Mouse (Mus musculus) inflammation-experienced regulatory T-cells, adult 6 months (primary cell): ENCODE results near the gene Pknox2. TPM values are rescaled to one million over a fixed set of nuclear protein-coding genes. Genes with fewer than 3 reads are reported as not detected.

ENCODE experiments used
- ATAC-seq: one replicate; pipeline ENCODE4 v1.8.0; 2017
- polyA plus RNA-seq, 3 experiments: library from polyadenylated mRNA; unstranded; fragments of 100-300 nt; shearing (Covaris generic); gene quantifications; one replicate each; pipeline ENCODE4 v1.2.1; 2017

Gene Pknox2
- polyA plus RNA-seq, 3 experiments from 2014 or later, result not detected

- no peak for ATAC-seq
Measured at GRCm38 (mm10) chr9:37139514-37139913, 7.7 kb downstream of the Pknox2 start.

DNA sequence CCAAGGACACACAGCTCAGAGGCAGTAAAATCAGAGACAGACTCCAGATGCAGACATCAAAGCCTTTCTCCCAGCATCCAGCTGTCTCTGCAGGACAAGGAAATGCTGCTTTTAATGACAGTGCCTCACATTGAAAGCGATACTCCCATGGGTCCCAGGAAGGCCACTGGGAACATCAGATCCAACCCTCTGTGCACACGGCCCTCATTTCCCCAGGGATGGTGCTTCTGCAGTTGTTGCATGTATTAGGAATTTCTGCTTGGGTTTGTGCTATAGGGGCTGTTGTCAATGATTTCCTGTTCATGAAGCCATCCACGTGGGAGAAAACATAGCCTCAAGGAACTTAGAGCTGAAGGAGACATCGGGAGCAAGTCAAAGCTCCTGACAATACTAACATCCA, 8.3 kb downstream of the Pknox2 start:
- no peak for ATAC-seq

DNA sequence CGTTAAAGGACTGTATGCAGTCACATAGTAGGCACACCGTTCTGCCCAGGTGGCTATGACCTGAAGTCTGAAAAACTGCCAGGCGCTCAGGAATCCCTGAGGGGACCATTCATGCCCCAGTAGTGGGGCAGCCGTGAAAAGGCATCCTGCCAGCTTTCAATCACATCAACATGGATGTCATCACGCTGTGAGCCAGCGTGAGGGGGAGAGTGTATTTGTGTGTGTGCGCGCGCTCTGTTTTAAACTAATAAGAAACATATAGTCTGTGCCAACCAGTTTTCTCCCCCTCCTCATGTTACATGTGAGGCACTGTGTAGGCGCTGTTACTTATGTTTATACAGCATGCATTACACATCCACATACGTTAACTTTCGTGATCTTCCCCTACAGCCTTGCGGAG, 10.9 kb downstream of the Pknox2 start:
- ATAC-seq, result no peak

DNA sequence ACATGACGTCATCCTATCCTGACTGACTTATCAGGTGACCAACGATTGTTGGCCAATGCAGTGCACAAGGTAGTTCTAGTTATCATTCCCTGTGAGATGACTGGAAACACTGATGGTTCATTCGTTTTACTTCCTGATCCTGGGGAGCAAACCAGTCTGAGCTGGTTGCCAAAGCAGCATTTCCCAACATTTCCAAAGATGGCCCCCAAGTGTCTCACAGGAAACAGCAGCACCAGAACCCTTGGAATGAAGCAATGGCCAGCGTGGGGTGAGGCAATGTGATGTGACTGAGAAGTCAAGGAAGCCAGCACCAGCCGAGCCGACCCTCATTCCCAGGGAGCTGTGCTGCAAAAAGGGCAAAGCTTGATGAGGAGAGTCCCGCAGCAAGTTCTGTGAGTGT, 13.7 kb downstream of the Pknox2 start:
- ATAC-seq, result no peak

DNA sequence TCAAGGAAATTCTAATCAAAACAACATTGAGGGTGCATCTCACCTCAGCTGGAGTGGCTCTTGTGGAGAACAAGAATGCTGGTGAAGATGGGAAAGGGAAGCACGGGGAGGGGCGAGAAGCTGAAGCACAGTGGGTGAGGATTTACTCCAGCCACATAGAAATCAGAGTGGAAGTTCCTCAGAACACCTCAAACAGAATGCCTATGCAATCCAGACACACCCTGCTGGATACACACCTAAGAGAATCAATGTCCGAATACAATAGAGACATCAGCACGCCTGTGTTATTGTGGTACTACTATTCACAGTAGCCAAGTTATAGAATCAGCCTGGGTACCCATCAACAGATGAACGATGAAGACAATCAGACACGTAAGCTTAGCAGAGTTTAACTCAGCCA, 18.2 kb downstream of the Pknox2 start:
- ATAC-seq, result no peak

- no peak for ATAC-seq
Measured at GRCm38 (mm10) chr9:37126197-37126596, 21.0 kb downstream of the Pknox2 start.

- ATAC-seq, result no peak
Measured at GRCm38 (mm10) chr9:37124696-37125480, 22.3 kb downstream of the Pknox2 start.

- no peak for ATAC-seq
Measured at GRCm38 (mm10) chr9:37123384-37123783, 23.8 kb downstream of the Pknox2 start.

DNA sequence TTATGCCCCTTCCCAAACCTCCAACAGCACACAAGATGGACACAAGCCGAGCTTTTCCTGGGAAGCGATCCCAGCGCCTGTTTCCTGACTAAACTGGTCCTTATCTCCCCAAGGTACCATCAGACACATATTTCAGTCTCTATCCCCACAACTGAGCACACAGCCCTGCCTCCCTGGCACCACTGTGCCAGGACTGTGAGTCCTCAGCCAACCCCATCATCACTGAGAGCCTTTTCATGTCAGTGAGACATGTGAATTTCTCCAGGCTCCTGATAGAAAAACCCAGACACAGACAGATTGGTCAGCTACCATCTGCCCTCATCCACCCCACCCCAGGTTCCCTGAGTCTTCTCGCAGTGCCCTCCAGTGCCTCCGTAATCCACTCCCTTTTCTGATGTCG, 24.2 kb downstream of the Pknox2 start:
- no peak for ATAC-seq

DNA sequence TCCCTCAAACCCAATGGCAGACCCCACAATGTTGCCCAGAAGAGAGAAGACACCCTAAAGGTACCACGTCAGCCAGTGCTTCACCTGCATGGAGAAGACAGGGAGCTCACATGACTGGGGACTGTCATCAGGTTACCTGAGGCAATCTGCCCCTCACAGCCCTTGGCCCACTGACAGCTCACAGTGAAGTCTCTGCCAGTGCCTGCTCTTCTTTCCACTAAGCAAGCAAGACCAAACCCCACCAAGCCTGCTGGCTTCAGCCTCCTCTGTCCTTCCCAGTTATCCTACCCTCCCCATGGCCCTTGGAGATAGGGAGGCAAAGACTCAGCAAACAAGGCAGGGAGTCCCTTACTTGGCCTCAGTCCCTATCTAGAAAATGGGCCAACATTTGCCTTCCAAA, 24.8 kb downstream of the Pknox2 start:
- ATAC-seq, result no peak

- no peak for ATAC-seq
Measured at GRCm38 (mm10) chr9:37121761-37122331, 25.4 kb downstream of the Pknox2 start.

DNA sequence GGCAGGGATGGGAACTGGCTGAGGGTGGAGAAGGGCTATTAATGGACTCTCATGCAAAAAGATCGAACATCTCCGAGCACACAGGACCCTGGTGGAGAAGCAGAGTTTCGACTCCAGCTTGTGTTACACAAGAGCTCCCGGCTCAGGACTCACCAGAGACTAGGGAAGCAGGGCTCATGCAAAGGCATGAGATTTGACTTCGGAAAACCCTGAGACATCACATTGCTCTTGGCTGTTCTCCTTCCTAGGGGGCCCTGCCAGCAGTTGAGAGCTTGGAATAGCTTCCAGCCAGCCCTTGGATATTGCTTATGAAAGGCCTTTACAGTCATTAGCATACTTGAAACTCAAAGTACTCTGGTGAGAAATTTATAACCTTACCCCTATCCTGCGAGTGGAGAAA, 26.4 kb downstream of the Pknox2 start:
- no peak for ATAC-seq

GRCm38 (mm10) chr9:37117529-37117928, 29.7 kb downstream of the Pknox2 start:
- no peak for ATAC-seq

- ATAC-seq, result no peak
Measured at GRCm38 (mm10) chr9:37116632-37117413, 30.4 kb downstream of the Pknox2 start.

GRCm38 (mm10) chr9:37115820-37116219, 31.4 kb downstream of the Pknox2 start:
- no peak for ATAC-seq

- no peak for ATAC-seq
Measured at GRCm38 (mm10) chr9:37114286-37115267, 32.6 kb downstream of the Pknox2 start.

DNA sequence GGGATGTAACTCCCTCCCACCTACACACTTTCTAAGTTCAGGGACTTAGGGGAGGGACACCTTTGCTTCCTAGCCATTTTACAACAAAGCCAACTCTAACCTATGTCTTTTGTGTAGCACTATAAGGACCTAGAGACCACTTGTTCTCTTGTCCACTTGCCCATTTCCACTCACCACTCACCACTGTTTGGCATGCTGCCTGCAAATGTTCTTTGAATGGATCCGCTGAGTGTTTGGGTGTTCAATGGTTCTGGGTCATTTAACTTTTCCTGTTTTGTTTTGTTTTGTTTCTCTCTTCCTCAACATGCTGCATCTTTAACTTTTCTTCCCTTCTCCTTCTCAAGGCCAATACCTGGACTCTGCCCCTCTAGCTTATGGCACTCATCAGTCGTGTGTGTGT, 39.7 kb downstream of the Pknox2 start:
- no peak for ATAC-seq

GRCm38 (mm10) chr9:37106808-37107207, 40.4 kb downstream of the Pknox2 start:
- ATAC-seq, result no peak

DNA sequence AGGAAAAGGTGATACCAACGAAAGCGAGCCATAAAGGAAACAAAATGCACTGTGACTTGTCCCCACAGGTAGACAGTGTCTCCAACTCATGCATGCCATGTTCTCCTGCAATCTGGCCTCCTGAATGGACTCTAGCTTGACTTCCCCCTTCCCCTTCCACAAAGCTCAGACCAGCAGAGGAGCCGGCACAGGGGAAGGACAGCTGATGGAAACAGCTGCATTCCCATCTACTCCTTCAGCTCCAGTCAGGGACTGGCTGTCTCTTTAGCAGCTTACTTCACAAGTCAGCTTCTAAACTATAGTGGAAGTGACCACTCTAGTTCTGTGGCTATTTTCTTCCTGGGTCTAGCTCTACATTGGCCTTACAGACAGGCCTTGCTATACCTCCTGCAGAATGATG, 43.0 kb downstream of the Pknox2 start:
- ATAC-seq, result no peak

DNA sequence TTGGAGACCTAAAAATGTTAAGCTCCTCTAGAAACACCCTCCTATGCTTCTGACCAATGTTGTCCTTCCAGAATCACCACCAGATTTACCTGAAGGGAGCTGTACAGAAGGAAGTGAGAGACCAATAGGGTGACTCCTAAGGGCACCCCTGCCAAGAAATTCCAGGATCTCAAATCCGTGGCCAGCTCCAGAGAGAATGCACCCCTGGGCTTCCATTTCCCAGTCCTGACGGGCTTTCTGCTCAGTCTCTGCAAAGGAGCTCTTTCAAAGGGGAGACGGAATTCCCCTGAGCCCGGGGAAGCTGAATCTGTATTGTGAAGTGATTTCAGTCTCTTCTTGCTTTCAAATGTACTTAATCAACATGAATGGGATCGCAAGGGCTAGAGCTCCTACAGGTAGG, 43.4 kb downstream of the Pknox2 start:
- no peak for ATAC-seq

DNA sequence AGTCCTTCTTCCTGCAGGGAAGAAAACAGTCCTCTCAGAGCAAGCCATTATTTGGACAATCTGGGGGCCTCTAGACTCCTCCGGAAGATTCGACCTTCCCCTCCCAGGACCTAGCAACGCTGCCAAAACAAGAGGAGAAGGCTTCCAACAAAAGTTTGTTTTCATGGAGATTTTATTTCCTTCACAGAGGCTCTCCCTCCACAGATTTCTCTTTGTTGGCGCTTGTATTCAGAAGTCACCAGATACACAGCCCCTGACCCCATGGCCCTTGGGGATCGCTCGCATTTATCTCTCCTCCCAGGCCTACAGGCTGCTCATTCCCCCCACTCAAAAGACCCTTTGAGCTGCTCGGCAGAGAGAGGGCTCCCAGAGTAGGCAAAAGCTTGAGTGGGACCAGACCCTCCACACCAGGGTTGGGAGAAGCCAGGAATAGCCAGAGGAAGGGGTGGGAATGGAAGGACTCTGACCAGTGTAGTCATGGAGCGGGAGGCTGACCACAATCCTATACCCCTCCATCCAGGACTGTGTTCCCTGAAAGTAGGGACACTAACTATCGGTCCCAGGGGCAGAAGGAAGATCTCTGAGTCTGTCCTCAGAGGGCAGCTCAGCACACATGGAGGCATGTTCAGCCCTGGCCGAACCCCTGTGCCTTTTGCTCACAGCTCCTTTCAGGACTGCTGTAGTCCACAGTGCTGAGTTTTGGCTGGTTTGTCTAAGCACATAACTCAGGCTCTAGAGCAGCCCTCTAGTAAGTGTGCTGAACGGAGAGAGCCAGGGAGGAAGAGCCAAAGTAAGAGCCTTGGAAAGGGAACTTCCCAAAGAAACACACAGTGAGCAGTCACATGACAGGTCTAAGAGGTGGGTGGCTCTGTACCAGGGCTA, 45.9 kb downstream of the Pknox2 start:
- no peak for ATAC-seq
